Mouse (Mus musculus): ENCODE measurements around the gene Bpifb5. TPM values are rescaled to one million over a fixed set of nuclear protein-coding genes. Genes with fewer than 3 reads are reported as not detected.

Bpifb5 gene
- polyA plus RNA-seq (2012; fragmentation: generic; extraction: Trizol): not detected

GRCm38 (mm10) chr2:154223265-154223916, at the start of gene Bpifb5:
Gene Bpifb5 (plus strand): TSS chr2:154223742.

GRCm38 (mm10) chr2:154190546-154191258, 32.8 kb upstream of the Bpifb5 start, which contains the start of gene Bpifb1:
Gene Bpifb1 (plus strand): TSS chr2:154190818.

DNA sequence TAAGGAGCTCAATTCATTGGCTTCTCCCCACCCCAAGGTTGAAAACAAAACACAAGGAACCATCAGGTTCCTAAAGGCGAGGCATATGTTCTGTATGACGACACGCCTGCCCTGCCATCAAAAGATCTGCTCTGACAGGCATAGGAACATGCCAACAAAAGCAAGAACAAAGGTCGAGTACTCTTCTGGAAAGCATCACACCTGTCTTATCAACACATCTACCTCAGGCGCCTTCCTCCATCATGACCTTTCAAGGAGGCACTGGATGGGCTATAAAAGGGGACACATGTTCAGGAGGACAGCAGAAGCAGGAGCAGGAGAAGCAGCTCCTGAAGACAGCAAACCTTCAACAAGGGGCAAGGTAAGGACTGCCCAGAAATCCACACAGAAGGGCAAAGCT, 34.0 kb downstream of the Bpifb5 start, which contains the start of gene Bpifb9a:
Gene Bpifb9a, plus strand, starts transcription at position 301 of the 400 bp plus-strand sequence.

Other genes with a start within 250 kb of the Bpifb5 start
- gene Bpifa6, start 248.8 kb upstream of the Bpifb5 start, polyA plus RNA-seq (2012; fragmentation: generic; extraction: Trizol): not detected
- gene Bpifa2, start 215.5 kb upstream of the Bpifb5 start, polyA plus RNA-seq (2012; fragmentation: generic; extraction: Trizol): not detected
- not detected for gene Bpifa3, start 93.4 kb upstream of the Bpifb5 start, polyA plus RNA-seq (2012; fragmentation: generic; extraction: Trizol)
- not detected for gene Bpifa1, start 80.9 kb upstream of the Bpifb5 start, polyA plus RNA-seq (2012; fragmentation: generic; extraction: Trizol)
- not detected for gene Bpifa5, start 61.1 kb upstream of the Bpifb5 start, polyA plus RNA-seq (2012; fragmentation: generic; extraction: Trizol)
- gene Bpifb1, start 32.9 kb upstream of the Bpifb5 start, polyA plus RNA-seq (2012; fragmentation: generic; extraction: Trizol): not detected
- gene Bpifb9a, start 34.1 kb downstream of the Bpifb5 start, polyA plus RNA-seq (2012; fragmentation: generic; extraction: Trizol): not detected
- not detected for gene Bpifb9b, start 83.5 kb downstream of the Bpifb5 start, polyA plus RNA-seq (2012; fragmentation: generic; extraction: Trizol)
- gene Cdk5rap1, start 149.3 kb downstream of the Bpifb5 start, polyA plus RNA-seq (2012; fragmentation: generic; extraction: Trizol): 1 to 10 TPM; 3.0 to 8.0 TPM
- gene Snta1, start 184.4 kb downstream of the Bpifb5 start, polyA plus RNA-seq (2012; fragmentation: generic; extraction: Trizol): 10 to 100 TPM; 46.9 to 47.9 TPM
- 1 to 10 TPM; 1.5 to 9.9 TPM for gene Cbfa2t2, start 212.7 kb downstream of the Bpifb5 start, polyA plus RNA-seq (2012; fragmentation: generic; extraction: Trizol)